8 mouse cellular contexts compared by ENCODE assay signal in genomic region chr1:58504577-58505254, GRCm38 (mm10). TPM values are rescaled to one million over a fixed set of nuclear protein-coding genes. Genes with fewer than 3 reads are reported as not detected.
DNase-seq lines count a peak whose midpoint lies in the region; ATAC-seq lines count a peak whose summit lies in the region.

Gene Orc2 (minus strand): TSS chr1:58505109.

- peak within 1 kb of the TSS; percentile 81 for H3K4me3 ChIP-seq in lung, embryonic 16.5 days (ENCODE audit: low read length)

- H3K9ac ChIP-seq in lung, embryonic 16.5 days (ENCODE audit: low read length), result peak within 1 kb of the TSS; percentile 87

- peak; percentile 97 for DNase-seq in MEL-GATA-1-ER (ENCODE audit: extremely low read depth, low read depth)
- DNase-seq in cerebellum, adult 8-10 months, result peak; percentile 86
- peak; percentile 93 for DNase-seq in forelimb bud, embryonic 11.5 days (ENCODE audit: low read depth, low spot score)
- DNase-seq in layer of hippocampus, adult 9-10 months (ENCODE audit: low spot score), result peak; percentile 73
- peak; percentile 75 for DNase-seq in ovary, postnatal 10 days (ENCODE audit: low spot score)
- DNase-seq in thymus, postnatal 10 days (ENCODE audit: low spot score in 2 of 2), result peak; percentile 82 to 85

- H3K4me1 ChIP-seq in lung, embryonic 16.5 days (replicated peaks; ENCODE audit: control insufficient read depth, insufficient read depth, low read length), result peaks cover 7% of the 10 kb centered on the region

- H3K27ac ChIP-seq in lung, embryonic 16.5 days (ENCODE audit: low read length), result peak within 1 kb of the TSS; percentile 71

- peak; percentile 98 to 99 for ATAC-seq in hematopoietic stem cell, adult 5-6 weeks (replicated peaks in 1 of 2; ENCODE audit: insufficient read depth in 1 of 2, low FRiP score in 2 of 2, low TSS enrichment in 1 of 2, low read depth in 1 of 2, poor library complexity in 2 of 2, severe bottlenecking in 2 of 2)
- peak; percentile 100 for ATAC-seq in lung, embryonic 16.5 days (ENCODE audit: low read depth)

- H3K36me3 ChIP-seq in lung, embryonic 16.5 days (ENCODE audit: control insufficient read depth, insufficient read depth, low read length), result peaks cover 19% of the 10 kb centered on the region

- H3K9me3 ChIP-seq in lung, embryonic 16.5 days (ENCODE audit: control insufficient read depth, low read length), result peaks cover 21% of the 10 kb centered on the region

- WGBS in lung, embryonic 16.5 days, result under 1% methylated on average over 59 of the region's 64 CpGs

- no peaks in the 10 kb centered on the region for H3K27me3 ChIP-seq in lung, embryonic 16.5 days (ENCODE audit: control insufficient read depth, insufficient read depth, low read depth, low read length)

- H3K4me2 ChIP-seq in lung, embryonic 16.5 days (ENCODE audit: low read depth, low read length), result peak within 1 kb of the TSS; percentile 75

RNA-seq across cellular contexts. Expression of gene Orc2, which starts in this region (rescaled TPM):
- 70.3 and 87.7 TPM in 2 replicates for total RNA-seq in hematopoietic stem cell, adult 5-6 weeks (2017)
- 24.1 and 25.7 TPM in 2 replicates for polyA plus RNA-seq in lung, embryonic 16.5 days (2015; fragmentation: Nextera tagmentation; extraction: Ambion mirVana)

Comparison
In these comparisons a context has a peak if more than half of its experiments do, and no peak if none do; other contexts are left out.
1. Peak in every context shown above with its lines: DNase-seq, ATAC-seq, H3K4me3 ChIP-seq and H3K27ac ChIP-seq.